Mouse (Mus musculus) cerebellum, adult 11 months (tissue): ENCODE data around the gene Slc22a17.
"Not testable (repeated sequence)": the region's sequence is repeated elsewhere in the genome, so short reads cannot be mapped to it uniquely, and the experiment has no call there.

Source experiments
- DNase-seq: peaks from one replicate; pipeline ENCODE4 v3.0.0; 2022

Slc22a17 gene

DNA sequence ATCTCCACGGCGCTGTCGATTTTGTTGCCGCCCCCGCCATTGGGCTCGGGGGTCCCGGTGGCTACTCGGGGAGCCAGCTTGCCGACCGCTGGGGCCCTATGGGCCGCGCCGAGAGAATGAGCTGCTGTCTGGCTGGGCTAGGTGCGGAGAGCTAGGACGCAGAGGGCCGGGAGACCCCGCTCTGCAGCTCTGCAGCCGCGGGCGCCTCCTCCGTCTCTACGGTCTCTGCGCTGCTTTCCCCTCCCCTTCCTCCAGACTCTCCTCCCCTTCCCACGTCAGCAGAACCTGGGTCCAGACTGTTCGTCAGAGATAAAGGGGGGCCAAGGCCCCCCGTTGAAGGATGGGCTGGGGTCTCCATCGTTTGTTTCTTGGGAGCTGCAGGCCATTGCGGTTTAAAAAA, at the start of gene Slc22a17:
Gene Slc22a17, minus strand, starts transcription at position 247 of the 400 bp plus-strand sequence.
- peak; percentile 77 for DNase-seq

DNA sequence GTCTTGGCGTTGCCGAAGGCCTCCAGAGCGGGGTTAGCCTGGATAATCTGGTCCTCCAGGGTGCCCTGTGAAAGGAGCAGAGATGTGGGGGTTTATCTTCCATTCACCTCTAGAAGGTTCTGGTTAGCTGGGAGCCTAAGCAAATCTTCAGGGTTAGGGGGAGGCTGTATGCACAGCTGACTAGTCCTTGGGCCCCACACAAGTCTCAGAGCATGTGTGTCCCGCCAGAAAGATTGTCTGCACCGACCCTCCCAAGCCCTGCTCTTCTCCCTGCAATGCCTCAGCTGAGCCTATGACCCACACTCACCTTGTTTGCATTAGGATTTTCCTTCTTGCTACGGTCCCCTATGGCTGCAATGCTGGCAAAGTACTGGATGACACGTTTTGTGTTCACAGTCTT, 49.8 kb upstream of the Slc22a17 start:
- DNase-seq: no peak

DNA sequence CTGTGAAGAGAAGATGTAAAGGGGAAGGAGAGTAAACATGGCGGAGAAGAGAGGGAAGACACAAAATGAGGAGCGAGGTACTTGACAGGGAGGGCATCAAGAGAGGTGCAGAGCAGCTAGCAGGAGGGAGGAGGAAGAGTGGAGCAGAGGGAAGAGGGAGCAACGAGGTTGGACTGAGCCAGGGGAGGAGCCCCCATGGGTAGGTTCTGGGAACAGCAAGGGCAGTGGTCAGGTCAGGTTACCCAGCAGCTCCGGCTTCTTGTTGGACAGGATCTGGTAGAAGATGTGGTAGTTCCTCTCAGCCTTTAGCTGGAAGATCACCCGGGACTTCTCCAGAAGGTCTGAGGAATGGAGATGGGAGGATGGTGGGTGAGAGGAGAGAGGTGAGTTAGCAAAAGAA, 48.6 kb upstream of the Slc22a17 start:
- no peak for DNase-seq

DNA sequence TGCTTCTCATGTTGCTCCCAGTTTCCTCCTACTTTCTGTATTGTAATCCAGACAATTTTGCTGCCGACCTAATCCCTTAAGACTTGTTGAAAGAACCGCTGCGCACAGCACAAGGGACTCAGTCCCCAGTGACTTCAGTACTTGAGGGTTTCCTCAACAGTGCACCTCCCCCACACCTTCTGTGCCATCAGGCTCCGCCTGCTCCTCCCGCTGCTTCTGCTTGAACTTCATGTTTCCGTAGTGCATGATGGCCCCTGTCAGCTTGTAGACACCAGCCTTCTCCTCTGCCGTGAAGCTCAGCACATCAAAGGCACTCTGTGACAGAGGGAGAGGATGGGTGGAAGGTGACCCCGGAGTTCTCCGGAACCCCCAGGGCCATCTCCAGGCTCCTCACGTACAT, 47.8 kb upstream of the Slc22a17 start:
- DNase-seq: no peak

DNA sequence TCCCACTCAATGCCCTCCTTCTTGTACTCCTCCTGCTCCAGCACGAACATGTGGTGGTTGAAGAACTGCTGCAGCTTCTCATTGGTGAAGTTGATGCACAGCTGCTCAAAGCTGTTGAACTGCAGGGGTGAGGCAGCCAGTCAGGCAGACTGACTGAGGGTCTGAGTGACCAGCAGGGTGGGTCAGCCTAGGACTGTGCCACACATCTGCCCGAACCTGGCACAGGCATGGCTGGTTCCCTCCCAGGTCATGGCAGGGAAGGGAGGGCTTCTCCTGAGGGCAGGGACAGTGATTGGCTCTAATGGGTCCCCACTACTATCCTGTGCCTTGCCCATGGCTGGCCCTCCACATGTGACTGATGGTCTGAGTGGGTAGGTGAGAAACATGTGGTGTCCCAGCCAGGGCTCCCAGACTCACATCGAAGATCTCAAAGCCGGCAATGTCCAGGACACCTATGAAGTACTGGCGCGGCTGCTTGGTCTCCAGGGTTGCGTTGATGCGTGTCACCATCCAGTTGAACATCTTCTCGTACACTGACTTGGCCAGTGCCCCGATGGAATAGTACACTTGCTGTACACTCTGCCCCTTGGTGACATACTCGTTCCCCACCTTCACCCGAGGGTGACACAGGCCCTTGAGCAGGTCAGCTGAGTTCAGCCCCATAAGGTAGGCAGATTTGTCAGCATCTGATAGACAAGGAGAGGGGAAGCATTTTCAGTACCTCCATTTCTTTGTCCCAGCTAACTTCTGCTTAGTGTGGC, 47.1 kb upstream of the Slc22a17 start:
- DNase-seq: not testable (repeated sequence)

DNA sequence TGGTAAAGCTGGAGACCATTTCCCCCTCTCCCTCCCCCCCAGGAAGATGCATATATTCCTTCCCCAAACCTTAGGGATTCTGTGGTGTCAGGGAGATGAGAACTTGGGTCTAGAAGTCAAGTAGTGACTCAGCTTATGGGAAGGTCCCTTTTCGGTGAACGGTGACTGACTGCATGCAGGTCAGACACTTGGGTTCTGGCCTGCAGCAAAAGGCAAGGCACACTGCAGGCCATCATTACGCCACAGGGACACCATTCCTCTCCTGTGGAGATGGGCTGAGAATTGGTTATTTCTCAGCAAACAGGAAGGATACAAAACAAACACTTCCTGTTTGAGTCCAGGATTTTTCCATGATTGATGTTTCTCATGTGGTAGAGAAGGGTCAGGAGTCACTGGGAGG, 46.3 kb upstream of the Slc22a17 start:
- DNase-seq: no peak

DNA sequence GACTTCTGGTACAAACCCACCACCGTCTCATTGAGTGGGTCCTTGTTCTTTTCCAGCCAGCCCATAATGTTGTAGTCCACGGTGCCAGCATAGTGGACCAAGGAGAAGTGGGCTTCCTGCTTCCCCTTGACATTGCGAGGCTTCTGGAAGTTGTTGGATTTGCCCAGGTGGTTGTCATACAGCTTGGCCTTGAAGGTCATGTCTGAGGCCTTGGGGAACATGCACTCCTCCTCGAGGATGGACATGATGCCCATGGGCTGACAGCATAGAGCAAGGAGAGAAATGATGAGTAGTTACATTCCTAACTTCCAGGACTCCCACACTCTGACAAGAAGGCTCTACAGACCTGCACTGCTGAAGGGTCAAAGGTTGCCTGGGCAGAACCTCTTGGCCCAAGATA, 45.6 kb upstream of the Slc22a17 start:
- DNase-seq: no peak

DNA sequence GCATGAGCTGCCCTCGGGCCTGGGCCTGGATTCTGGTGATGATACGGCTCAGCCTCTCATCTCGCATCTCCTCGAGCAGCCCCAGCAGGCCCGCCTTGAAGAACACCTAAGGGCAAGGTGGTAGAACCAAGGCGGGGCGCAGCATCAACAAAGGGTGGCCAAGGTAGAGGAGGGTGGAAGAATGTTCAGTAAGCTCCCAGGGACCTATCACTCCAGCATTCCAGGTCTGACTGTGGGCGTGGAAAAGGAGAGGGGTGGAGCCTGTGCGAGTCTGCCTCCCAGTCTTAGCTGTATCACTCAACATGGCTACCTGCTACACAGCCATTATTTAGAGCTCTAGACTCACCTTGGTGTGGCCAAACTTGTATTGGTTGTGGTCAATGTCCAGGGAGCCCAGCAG, 43.6 kb upstream of the Slc22a17 start:
- DNase-seq: no peak

DNA sequence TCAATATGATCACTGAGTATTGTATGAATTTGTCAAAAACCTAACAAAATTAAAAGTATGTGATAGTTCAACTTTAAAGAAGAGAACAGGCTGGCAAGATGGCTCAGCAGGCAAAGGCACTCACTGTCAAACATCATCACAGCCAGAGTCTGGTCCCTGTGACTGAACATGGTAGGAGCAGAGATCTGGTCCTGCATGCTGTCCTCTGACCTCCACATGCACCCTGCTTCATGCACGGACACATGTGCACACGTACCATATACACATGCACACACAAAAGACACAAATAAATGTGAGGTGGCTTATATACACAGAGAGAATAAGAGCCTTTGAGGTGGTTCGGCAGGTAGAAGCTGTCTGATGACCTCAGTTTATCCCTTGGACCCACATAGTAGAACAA, 42.5 kb upstream of the Slc22a17 start:
- no peak for DNase-seq

DNA sequence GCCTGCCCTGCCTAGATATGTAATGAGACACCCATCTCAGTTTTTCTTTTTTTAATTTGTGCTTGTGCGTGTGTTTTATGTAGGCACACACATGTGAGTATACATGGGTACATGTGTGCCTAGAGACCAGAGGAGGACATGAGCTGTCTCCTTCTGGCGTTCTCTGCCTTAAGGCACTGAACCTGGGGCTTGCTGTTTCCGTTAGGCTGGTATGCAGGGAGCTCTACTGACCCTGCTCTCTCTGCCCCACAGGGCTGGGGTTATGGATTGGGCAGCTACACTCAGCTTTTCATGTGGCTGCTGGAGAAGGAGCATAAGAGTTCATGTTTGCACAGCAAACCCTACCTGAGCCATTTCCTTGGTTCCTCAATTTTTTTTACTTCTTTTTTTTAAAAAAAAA, 41.5 kb upstream of the Slc22a17 start:
- no peak for DNase-seq

DNA sequence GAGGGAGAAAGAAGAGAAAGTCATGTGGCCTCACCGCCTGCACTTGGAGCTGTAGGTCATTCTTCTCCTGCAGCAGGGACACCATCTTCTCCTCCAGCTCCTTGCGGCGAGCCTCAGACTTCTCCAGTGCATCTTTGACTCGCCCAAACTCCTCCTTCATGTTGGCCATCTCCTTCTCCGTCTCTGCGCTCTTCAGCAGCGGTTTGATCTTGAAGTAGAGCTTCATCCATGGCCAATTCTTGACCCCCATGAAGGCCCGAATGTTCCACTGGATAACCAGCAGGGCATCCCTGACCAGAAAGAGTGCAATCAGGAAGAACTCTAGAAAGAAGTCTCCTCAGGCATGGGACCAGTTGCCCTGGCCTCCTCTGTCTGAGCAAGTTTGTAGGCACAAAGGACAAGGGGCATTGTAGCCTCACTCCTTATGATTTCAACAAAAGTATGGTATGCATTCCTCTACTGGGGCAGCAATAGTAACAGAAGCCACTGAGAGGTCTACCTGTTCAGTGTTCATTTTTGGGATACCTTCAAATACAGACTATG, 40.8 kb upstream of the Slc22a17 start:
- DNase-seq: no peak

DNA sequence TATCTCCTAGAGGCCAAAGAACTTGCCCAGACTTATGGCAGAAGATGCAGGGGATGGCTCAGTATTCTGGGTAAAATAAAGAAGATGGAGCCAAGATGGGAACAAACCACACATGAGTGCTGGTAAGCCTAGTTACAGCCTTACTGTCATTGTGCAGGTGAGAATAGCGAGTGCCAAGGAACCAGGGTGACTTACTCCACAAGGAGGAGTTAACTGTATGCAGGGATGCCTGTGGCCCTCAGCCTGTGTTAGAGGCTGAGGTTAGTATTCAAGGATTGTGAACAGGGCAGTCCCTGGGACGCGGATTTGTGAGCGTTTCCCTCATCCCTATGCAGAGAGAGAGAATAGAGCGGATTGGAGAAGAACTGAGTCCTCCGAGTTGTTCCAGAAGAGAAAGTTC, 38.7 kb upstream of the Slc22a17 start:
- DNase-seq: no peak

DNA sequence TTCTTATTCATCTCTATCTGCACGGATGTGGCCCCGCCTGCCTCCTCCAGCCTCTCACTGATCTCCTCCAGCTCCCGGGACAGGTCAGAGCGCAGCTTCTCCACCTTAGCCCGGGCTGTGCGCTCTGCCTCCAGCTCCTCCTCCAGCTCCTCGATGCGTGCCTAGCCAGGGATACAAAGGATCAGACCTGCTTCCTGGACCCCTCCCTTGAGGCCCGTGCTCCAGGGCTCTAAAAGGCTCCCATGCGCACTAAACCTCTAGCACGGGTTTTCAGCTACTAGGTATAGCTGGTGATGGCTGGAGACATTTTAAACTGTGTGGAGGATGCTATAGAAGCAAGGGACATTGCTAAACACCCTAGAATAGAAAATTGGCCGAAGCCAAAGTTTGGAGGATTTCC, 37.6 kb upstream of the Slc22a17 start:
- DNase-seq: no peak

DNA sequence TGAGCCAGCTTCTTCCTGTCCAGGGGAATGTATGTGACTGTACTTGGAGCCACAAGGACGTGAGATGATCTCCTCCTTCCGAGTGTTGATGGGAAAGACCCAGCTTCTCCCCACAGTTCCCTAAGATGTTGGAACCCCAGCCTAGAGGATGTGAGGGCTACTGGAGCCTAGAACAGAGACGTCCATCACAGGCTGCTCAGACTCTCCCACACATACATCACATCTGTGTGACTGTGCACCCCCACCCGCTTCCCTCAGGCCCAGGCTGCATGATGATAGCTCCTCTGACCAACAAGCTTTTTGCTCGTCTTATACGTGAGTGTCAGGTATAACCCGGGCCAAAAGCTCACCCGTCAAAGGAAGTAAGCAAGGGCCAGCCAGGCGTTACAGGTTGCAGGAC, 35.8 kb upstream of the Slc22a17 start:
- DNase-seq: no peak

DNA sequence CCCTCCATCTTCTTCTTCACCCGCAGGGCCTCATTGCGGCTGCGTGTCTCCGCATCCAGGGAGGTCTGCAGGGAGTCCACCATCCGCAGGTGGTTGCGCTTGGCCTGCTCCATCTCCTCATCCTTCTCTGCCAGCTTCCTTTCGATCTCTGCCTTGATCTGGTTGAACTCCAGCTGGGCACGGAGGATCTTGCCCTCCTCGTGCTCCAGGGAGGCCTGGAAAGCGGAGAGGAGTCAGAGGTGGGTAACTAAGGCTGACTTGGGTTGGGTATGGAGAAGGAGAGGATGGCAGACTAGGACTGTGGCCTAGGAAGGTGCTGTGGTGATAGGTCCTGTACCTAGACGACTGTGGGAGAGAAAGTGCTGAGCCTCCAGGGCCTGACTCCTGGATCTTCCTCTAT, 34.1 kb upstream of the Slc22a17 start:
- not testable (repeated sequence) for DNase-seq

DNA sequence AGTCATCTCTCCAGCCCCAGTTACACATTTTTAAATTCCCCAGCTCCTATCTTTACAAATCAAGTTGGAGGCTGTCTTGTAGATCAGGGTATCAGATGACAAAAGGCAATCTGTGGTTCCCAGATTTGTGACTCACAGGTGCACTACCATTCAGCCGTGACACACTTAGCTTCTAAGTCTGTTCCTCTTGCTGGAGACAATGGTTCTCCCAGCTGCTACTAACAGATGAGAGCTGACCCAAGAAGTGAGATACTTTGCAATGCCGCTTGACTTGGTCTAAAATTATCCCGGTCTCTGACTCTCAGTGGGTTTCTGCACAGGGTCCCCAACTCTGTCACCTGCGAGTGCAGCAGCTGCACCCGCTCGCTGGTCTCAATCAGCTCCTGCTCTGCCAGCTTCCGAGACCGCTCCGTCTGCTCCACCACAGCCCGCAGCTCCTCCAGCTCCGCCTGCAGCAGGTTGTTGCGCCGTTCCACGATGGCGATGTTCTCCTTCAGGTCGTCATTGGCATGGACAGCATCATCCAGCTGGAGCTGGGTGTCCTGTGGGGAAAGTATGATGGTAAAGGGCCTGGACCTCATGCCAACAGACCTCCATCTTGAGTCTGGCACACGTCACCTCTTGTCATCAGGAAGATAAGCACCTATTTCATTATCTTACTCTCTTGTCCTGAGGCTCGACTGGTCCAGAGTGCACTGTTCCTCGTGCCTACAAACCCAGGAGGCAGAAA, 33.2 kb upstream of the Slc22a17 start:
- DNase-seq: no peak

DNA sequence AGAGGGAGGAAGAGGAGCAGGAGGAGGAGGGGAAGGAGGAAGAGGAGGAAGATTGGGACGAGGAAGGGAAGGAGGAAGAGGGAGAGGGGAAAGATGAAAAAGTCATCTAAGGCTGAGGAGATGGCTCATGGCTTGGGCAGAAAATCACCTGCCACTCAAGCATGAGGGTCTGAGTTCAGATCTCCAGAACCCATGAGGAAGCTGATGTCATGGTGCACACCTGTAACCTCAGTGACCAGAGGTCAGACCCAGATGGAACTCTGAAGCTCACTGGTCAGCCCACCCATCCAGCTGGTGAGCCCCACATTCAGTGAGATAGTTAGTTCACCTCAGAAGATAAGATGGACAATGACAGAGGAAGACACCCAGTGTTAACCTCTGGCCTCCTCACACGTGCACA, 32.0 kb upstream of the Slc22a17 start:
- no peak for DNase-seq

DNA sequence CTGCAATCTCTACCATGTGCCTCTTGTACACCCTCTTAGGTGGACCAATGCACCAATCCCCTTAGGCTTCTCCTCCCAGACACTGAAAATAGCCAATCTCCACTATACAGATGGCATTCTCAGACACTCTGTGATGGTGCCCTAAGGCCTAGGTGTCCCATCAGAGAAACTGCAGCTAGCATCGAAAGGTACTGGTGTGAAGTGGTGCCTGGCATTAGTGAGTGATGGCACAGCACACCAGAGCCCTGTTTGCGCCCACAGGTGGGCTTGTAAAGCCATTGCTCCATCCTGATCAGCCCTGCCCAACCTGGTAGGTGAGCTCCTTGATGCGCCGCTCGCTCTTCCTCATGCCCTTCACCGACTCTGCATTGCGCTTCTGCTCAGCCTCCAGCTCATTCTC, 31.0 kb upstream of the Slc22a17 start:
- DNase-seq: no peak

DNA sequence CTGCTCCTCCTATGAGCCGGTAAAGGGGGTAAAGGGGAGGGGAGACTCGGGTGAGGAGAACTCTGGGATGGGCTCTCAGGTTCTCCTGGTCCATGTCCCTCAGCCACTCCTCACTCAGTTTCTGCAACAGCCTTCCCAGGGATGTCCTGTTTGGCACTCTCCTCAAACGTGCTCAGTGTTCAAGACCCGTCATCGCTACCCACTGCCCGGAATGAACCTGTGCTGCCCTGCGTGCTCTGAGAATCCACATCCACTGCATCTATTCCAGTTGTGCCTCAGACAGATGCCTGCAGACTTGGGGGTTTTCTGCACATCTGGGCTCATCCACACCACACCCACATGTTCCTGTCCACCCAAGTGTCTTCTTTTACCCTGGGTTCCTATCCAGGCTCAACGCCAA, 29.5 kb upstream of the Slc22a17 start:
- no peak for DNase-seq

DNA sequence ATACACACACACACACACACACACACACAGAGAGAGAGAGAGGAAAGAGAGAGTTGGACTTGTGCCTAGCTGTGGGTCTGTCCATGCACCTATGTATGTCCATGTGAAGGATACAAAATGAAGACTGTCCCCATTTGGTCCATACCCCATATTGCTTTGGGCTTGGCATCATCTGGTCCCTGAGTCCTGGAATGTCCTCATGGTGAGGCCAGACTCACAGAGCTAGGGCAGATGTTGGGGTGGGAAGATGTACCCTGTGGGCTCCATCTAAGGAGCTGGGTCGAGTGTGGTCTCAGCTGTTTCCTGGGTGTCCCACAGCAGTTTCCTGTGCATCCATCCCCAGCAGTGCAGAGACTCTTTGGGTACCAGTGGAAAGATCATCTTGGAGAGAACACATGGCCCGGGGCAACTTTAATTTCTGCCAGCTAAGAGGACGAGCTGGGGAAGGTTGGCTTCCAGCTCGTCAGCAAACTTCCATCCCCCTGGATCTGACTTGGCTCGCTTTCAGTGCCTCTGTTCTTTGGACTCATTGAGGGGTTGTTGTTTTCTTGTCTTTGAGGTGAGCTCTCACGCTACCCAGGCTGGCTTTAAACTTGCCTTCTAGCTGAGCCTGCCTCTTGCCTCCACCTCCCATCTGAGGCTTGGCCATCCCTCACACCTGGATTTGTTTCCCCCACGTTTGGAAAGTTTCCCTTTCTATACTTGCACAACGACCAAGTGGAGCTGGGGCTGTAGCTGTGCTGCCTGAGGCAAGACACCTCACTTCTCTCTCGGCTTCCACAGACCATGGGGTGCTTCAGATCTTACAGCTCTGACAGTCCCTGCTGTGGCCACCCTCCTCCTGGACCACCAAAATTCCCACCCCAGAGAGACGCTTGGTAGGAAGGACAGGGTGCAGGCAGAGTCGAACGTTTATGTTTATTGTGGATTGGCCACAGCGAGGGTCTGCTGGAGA, 28.4 kb upstream of the Slc22a17 start:
- DNase-seq: no peak

DNA sequence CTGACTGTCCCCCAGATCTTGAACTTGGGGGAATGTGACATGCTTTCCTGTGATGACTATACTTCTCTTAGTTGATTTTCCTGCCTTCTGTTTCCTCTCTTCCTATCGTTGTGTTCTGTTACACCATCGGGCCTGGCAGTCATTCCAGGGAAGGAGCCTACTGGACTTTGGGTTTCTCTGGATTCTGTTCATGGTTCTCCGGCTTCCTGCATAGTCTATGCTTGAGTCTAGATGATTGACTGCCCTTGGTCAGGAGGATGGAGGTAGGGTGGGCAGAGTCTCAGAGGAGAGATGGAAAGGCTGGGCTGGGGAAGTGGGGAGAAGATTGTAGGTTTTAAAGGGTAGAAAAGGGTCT, 27.2 kb upstream of the Slc22a17 start:
- no peak for DNase-seq

DNA sequence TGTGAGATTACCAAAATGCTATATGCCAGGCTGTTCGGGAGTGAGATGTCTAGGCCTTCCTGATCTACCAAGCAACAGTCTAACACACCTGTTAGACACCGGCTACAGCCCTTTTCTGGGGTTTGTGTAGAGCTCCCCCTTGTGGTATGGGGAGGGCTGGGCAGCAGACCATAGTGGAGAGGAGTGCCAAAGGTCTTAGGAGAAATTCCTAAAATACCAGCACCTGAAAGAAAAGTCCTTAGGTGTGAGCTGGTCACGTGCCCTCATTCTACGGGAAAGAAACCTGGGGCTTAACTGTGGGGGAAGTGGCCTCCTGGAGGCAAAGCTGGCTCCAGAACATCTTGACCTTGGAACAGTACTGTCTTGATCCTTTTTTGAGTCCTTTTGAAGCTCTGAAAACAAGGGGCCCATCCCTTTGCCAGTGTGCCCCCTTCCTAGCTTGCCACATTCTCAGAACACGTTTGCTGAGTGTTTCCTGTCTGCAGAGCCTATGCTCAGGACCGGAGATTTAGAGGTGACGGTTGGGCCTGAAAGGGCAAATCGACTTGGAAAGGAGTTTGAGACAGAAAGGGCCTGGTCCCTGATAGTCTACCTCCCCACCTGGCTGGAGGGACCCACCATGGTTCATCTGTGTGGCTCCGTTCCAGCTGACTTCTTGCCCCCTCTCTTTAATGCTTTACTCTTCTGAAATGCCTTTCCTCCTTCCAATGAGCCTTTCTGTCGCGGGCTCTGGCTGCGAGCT, 26.7 kb upstream of the Slc22a17 start:
- peak; percentile 50 for DNase-seq
